Mouse (Mus musculus) MEL (cell line): Measurements from ENCODE around the gene Slfnl1. TPM values are rescaled to one million over a fixed set of nuclear protein-coding genes. Genes with fewer than 3 reads are reported as not detected.
A peak's percentile ranks its signal among the peaks of the same experiment; 100 is the strongest.

Experiments
- DNase-seq: peaks from one replicate; pipeline ENCODE4 v3.0.0; 2011; ENCODE audit warnings: low read depth, low spot score
- H3K27ac ChIP-seq: 2 replicates; pipeline ENCODE4 v1.5.1; 2012; ENCODE audit warnings: low read depth, mild to moderate bottlenecking, control low read depth, low read length, moderate library complexity; ENCODE audit not compliant: control insufficient read depth
- H3K27me3 ChIP-seq, 2 experiments: fragments of 150-350 bp in 1 of 2; sonication (generic) in 1 of 2; 2 replicates each; pipeline ENCODE4 v1.6.1; 2012; ENCODE audit warnings: low read length in 2 of 2, mild to moderate bottlenecking in 2 of 2, improper control_type of control experiment in 1 of 2, moderate library complexity in 1 of 2; ENCODE audit not compliant: insufficient read depth in 2 of 2, control insufficient read depth in 1 of 2
- H3K36me3 ChIP-seq, 2 experiments: 2 replicates each; pipeline ENCODE4 v1.6.1; 2012 to 2014; ENCODE audit warnings: low read length in 2 of 2, improper control_type of control experiment in 1 of 2, inconsistent platforms in 1 of 2, mild to moderate bottlenecking in 1 of 2; ENCODE audit not compliant: insufficient read depth in 2 of 2, control insufficient read depth in 1 of 2
- H3K4me1 ChIP-seq, 2 experiments: fragments of 150-350 bp in 1 of 2; sonication (generic) in 1 of 2; 2 replicates each; pipeline ENCODE4 v1.6.1; 2012; ENCODE audit warnings: low read length in 2 of 2, improper control_type of control experiment in 1 of 2, mild to moderate bottlenecking in 1 of 2; ENCODE audit not compliant: insufficient read depth in 2 of 2, control insufficient read depth in 1 of 2
- H3K4me3 ChIP-seq, 2 experiments: fragments of 150-350 bp in 1 of 2; sonication (generic) in 1 of 2; 2 replicates each; pipeline ENCODE4 v1.5.1; 2012; ENCODE audit warnings: low read depth in 2 of 2, low read length in 2 of 2, mild to moderate bottlenecking in 2 of 2, moderate library complexity in 2 of 2, control low read depth in 1 of 2, improper control_type of control experiment in 1 of 2; ENCODE audit not compliant: control insufficient read depth in 1 of 2, insufficient read depth in 1 of 2
- H3K79me2 ChIP-seq: 2 replicates; pipeline ENCODE4 v1.6.1; 2012; ENCODE audit warnings: mild to moderate bottlenecking, low read length, moderate library complexity; ENCODE audit not compliant: control insufficient read depth, poor library complexity, insufficient read depth
- H3K9ac ChIP-seq: 2 replicates; pipeline ENCODE4 v1.6.1; 2012; ENCODE audit warnings: low read depth, mild to moderate bottlenecking, control low read depth, low read length, moderate library complexity; ENCODE audit not compliant: control insufficient read depth, poor library complexity, severe bottlenecking
- H3K9me3 ChIP-seq: fragments of 150-350 bp; sonication (generic); replicated peaks from 2 replicates; pipeline ENCODE4 v1.6.1; 2012; ENCODE audit warnings: mild to moderate bottlenecking, low read length, improper control_type of control experiment, moderate library complexity; ENCODE audit not compliant: insufficient read depth
- BHLHE40 ChIP-seq: IDR thresholded peaks from 2 replicates; pipeline ENCODE4 v1.6.1; 2012; ENCODE audit warnings: low read depth, mild to moderate bottlenecking, inconsistent platforms, low read length, improper control_type of control experiment, borderline replicate concordance
- E2F4 ChIP-seq: IDR thresholded peaks from 2 replicates; pipeline ENCODE4 v1.6.1; 2011; ENCODE audit warnings: low read depth, low read length, improper control_type of control experiment, borderline replicate concordance
- GABPA ChIP-seq: IDR thresholded peaks from 2 replicates; pipeline ENCODE4 v1.6.1; 2012; ENCODE audit warnings: low read depth, mild to moderate bottlenecking, inconsistent platforms, low read length, improper control_type of control experiment, moderate library complexity
- GATA1 ChIP-seq: IDR thresholded peaks from 2 replicates; pipeline ENCODE4 v1.6.1; 2011; ENCODE audit warnings: low read depth, low read length, improper control_type of control experiment
- JUND ChIP-seq: IDR thresholded peaks from 2 replicates; pipeline ENCODE4 v1.6.1; 2011; ENCODE audit warnings: low read depth, mild to moderate bottlenecking, improper control_type of control experiment, low read length
- KAT2A ChIP-seq: conservative IDR thresholded peaks from 2 replicates; pipeline ENCODE4 v1.6.1; 2012; ENCODE audit warnings: low read depth, low read length, improper control_type of control experiment, inconsistent platforms
- MAFK ChIP-seq: IDR thresholded peaks from 2 replicates; pipeline ENCODE4 v1.6.1; 2011; ENCODE audit warnings: low read depth, mild to moderate bottlenecking, low read length, improper control_type of control experiment, borderline replicate concordance
- MAX ChIP-seq: IDR thresholded peaks from 2 replicates; pipeline ENCODE4 v1.6.1; 2011; ENCODE audit warnings: low read length, improper control_type of control experiment
- MYB ChIP-seq: IDR thresholded peaks from 2 replicates; pipeline ENCODE4 v1.6.1; 2011; ENCODE audit warnings: mild to moderate bottlenecking, low read depth, low read length, improper control_type of control experiment
- MYC ChIP-seq: IDR thresholded peaks from 2 replicates; pipeline ENCODE4 v1.6.1; 2011; ENCODE audit warnings: low read depth, mild to moderate bottlenecking, low read length, improper control_type of control experiment, moderate library complexity
- NRF1 ChIP-seq: IDR thresholded peaks from 2 replicates; pipeline ENCODE4 v1.6.1; 2014; ENCODE audit warnings: low read depth, mild to moderate bottlenecking, inconsistent platforms, low read length, improper control_type of control experiment, moderate library complexity; ENCODE audit not compliant: poor library complexity, insufficient read depth, severe bottlenecking
- RCOR1 ChIP-seq: IDR thresholded peaks from 2 replicates; pipeline ENCODE4 v1.6.1; 2012; ENCODE audit warnings: low read depth, mild to moderate bottlenecking, inconsistent platforms, low read length, improper control_type of control experiment
- SIN3A ChIP-seq: IDR thresholded peaks from 2 replicates; pipeline ENCODE4 v1.6.1; 2012; ENCODE audit warnings: low read length, improper control_type of control experiment, inconsistent platforms
- SMC3 ChIP-seq: IDR thresholded peaks from 2 replicates; pipeline ENCODE4 v1.6.1; 2011; ENCODE audit warnings: low read depth, low read length, improper control_type of control experiment
- TAL1 ChIP-seq: IDR thresholded peaks from 2 replicates; pipeline ENCODE4 v1.6.1; 2012; ENCODE audit warnings: mild to moderate bottlenecking, inconsistent platforms, low read length, moderate library complexity, mixed read lengths
- TCF12 ChIP-seq: IDR thresholded peaks from 2 replicates; pipeline ENCODE4 v1.6.1; 2014; ENCODE audit warnings: low read depth, mild to moderate bottlenecking, inconsistent platforms, low read length, improper control_type of control experiment, moderate library complexity
- UBTF ChIP-seq: IDR thresholded peaks from 2 replicates; pipeline ENCODE4 v1.6.1; 2012; ENCODE audit warnings: low read depth, mild to moderate bottlenecking, inconsistent platforms, low read length, improper control_type of control experiment, moderate library complexity, borderline replicate concordance; ENCODE audit not compliant: insufficient read depth
- ZKSCAN1 ChIP-seq: IDR thresholded peaks from 2 replicates; pipeline ENCODE4 v1.6.1; 2012; ENCODE audit warnings: low read depth, mild to moderate bottlenecking, inconsistent platforms, low read length, improper control_type of control experiment, moderate library complexity
- polyA plus RNA-seq, 2 experiments: library from polyadenylated mRNA; stranded (reverse) in 1 of 2; unstranded in 1 of 2; fragments of >175 nt in 1 of 2; fragments of >200 nt in 1 of 2; gene quantifications; 2 replicates each; pipeline versions ENCODE4 v1.2.1 to v1.2.4; 2012; ENCODE audit warnings: low replicate concordance in 2 of 2, low read depth in 1 of 2; ENCODE audit not compliant: insufficient read length in 2 of 2, insufficient read depth in 1 of 2, missing spikeins in 1 of 2
- total RNA-seq: library from RNA; depleted of rRNA; stranded (reverse); fragments of 300-350 nt; gene quantifications from 2 replicates; pipeline ENCODE4 v1.2.3, GENCODE M21; 2012

Slfnl1 gene
- total and polyA plus RNA-seq, 3 experiments, result 0.06 TPM; not detected in 2

- TF ChIP-seq ZKSCAN1, result no peak
- TF ChIP-seq MAFK, result no peak
Measured at GRCm38 (mm10) chr4:120569486-120570437, 37.7 kb downstream of the Slfnl1 start, which contains the start of gene Ctps (continued).

GRCm38 (mm10) chr4:120570438-120571069, 38.5 kb downstream of the Slfnl1 start:
- H3K4me3 ChIP-seq, result peak overlapping the region; percentile 91 to 99
- H3K27ac ChIP-seq, result peak overlapping the region; percentile 61
- TF ChIP-seq KAT2A (no peak), MAX (no peak), SMC3 (0 out of 2 replicates have a peak, but pooled peaks have one; percentile 7)
- TF ChIP-seq, all 39 proteins: peak for 1
- Histone ChIP-seq H3K9ac (peak overlapping the region; percentile 99), H3K4me1 (peaks cover 8 to 14% of the 10 kb centered on the region in 2 experiments), H3K79me2 (peaks cover 36% of the 10 kb centered on the region), H3K27me3 (no peaks in the 10 kb centered on the region), H3K36me3 (peaks cover 4 to 31% of the 10 kb centered on the region in 2 experiments), H3K9me3 (no peaks in the 10 kb centered on the region)
- DNase-seq, result no peak

DNA sequence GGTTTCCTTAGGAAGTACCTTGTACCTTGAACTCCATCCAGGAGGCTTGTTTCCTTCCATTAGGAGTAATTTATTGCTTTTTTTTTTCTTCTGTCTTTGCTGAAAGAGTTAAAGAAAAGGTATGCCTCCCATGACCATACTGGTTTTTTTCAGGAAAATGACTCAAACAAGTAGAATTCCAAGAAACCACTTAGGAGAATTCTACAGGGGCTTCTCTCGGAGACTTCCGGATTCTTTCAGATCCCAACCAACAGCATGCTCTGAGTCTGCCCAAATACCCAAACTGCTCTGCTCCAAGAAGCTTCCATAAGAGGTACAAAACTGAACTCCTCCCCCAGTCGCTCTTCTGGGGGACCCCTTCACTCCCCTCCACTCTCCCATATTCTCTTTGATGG, 39.0 kb downstream of the Slfnl1 start:
- H3K4me3 ChIP-seq, result peak overlapping the region in 1 of 2 experiments; percentile 91; a peak in 3 of 4 replicates

More for the DNA sequence above, 39.0 kb downstream of the Slfnl1 start:
- Histone ChIP-seq H3K9me3 (no peaks in the 10 kb centered on the region), H3K27ac (no peak overlapping the region), H3K79me2 (peaks cover 33% of the 10 kb centered on the region), H3K9ac (peak overlapping the region; percentile 99), H3K36me3 (peaks cover 0 to 31% of the 10 kb centered on the region in 2 experiments; a peak in 3 of 4 replicates), H3K4me1 (peaks cover 8 to 14% of the 10 kb centered on the region in 2 experiments)
- no peak for DNase-seq
- TF ChIP-seq MYB, result no peak
- no peak for TF ChIP-seq TAL1
- TF ChIP-seq NRF1, result no peak
- no peak for TF ChIP-seq TCF12
- TF ChIP-seq RCOR1, result no peak
- TF ChIP-seq MAFK, result no peak
- TF ChIP-seq UBTF, result no peak
- no peak for TF ChIP-seq GABPA
- no peak for TF ChIP-seq KAT2A
- no peak for TF ChIP-seq MYC
- no peak for TF ChIP-seq E2F4
- no peak for TF ChIP-seq GATA1
- TF ChIP-seq SIN3A, result no peak
- no peak for TF ChIP-seq BHLHE40
- no peak for TF ChIP-seq JUND
- TF ChIP-seq, all 39 proteins: peak for 0
- no peaks in the 10 kb centered on the region for H3K27me3 ChIP-seq
